Mouse (Mus musculus): ENCODE data around the gene Fam155a. TPM values are rescaled to one million over a fixed set of nuclear protein-coding genes. Genes with fewer than 3 reads are reported as not detected.

Fam155a gene
- total RNA-seq, 4 experiments from 2014 or later: 92.7 to 110 (median 103) TPM

GRCm38 (mm10) chr8:9295046-9295445 is 475.9 kb downstream of the Fam155a start:
- no peak for DNase-seq (ENCODE audit: low spot score in 2 of 2)

- no peak for DNase-seq (ENCODE audit: low spot score in 2 of 2)
Measured at GRCm38 (mm10) chr8:9292532-9292931, 478.4 kb downstream of the Fam155a start.

DNA sequence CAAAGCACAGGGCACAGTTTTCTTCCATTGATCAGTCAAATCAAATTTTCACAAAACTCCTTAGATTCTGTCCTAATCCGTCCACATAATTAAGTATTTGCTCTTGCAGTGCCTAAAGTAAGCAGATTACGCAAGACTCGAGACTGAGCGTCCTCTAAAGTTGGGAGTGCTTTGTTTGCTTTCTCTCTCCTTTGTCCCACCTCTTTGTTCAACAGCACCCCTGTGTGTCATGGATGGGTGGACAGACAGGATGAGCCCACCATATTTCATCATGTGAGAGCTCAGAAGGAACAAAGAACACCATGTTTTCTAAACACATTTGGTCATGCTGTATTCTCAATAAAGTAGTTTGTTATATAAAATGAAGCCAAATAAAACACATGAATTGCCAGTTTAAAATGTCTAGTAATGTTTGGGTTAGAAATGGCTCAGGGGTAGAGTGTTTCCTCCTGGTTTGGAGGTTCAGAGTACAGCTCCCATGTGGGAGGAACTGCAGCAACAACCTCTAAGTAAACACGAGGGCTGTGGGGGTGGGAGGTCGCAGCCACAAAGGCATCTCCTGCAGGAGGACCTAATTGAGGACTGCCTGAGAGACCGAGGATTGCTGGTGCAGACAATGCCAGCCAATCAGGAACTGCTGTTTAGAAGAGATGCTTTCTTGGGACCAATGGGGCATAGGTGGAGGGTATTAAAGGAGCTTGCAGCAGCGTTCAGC is 482.8 kb downstream of the Fam155a start:
- DNase-seq (ENCODE audit: low spot score in 2 of 2): no peak

DNA sequence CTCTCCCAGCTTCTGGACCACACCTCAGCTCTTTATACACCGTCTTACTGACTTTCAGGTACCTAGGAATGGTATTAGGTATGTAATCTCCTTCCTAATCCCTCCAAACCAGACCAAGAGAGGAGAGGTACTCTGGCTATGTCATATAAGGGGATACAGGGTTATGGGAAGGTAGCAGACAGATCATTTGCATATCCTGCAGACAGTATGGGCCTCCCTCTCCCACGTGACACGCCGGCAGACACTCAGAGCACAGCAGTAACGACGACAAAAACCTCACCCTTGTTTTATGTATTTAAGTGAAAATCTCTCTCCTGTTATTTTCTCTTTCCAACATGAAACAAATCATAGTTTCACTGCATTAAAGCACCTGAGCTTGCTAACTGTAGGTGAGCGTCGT is 496.8 kb downstream of the Fam155a start:
- no peak for DNase-seq (ENCODE audit: low spot score in 2 of 2)

DNA sequence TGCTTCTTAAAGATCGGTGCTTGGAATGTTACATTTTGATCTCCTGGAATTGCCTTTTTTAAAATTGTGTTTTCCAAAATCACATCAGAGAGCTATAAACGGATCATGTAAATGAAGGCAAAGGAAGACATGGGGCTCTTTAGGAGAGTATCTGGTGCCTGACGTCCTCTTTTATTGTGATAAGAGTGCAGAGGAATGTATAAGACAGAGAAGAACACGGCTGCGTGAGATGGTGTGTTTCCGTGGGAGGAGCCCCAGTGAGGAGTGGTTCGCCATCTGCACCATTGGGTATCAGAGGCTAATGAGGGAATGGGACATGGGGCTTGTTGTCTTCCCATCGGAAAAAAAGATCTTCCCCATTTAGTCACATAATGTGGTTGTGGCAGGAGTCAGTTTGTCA is 506.6 kb downstream of the Fam155a start:
- no peak for DNase-seq (ENCODE audit: low spot score in 2 of 2)

DNA sequence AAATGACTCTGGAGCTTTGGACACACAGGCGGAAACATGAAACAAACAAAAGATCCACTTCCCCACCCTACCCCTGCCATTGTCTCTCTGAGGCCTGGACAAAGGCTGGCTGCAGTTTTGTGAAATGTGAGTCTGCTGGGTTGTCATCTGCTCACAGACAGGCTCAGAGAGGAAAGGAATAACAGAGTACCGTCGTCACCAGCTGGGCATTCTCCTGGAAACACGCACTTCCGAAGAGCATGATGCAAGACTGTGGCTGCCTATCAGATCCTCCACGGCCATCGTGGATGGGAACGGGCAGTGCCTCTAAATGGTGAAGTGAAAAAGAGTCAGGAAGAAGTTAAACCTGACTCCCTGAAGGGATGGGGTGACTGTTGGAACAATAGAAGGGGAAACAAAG is 509.4 kb downstream of the Fam155a start:
- no peak for DNase-seq (ENCODE audit: low spot score in 2 of 2)

GRCm38 (mm10) chr8:9255316-9255715 is 515.6 kb downstream of the Fam155a start:
- no peak for DNase-seq (ENCODE audit: low spot score in 2 of 2)

DNA sequence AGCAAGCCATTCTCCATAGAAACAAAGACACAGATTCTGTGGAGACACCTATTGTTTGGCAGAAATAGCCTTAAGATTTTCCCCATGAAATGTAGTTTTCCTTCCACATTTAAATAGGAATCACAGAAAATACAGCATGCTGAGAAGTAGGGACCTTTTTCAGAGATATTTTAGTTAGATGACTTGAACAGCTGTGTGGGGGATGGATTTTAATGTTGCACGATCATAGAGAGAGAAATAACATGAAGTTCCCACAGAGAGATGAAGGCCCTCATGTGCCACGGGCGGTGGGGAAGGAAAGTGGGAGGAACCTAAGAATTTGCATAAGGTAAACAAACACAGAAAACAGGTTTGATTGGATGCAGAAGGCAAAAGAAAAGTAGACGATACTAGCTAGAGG is 518.0 kb downstream of the Fam155a start:
- DNase-seq (ENCODE audit: low spot score in 2 of 2): no peak

- no peak for DNase-seq (ENCODE audit: low spot score in 2 of 2)
Measured at GRCm38 (mm10) chr8:9248109-9248821, 522.7 kb downstream of the Fam155a start.

- no peak for DNase-seq (ENCODE audit: low spot score in 2 of 2)
Measured at GRCm38 (mm10) chr8:9245994-9246393, 525.0 kb downstream of the Fam155a start.

GRCm38 (mm10) chr8:9240996-9241395 is 530.0 kb downstream of the Fam155a start:
- DNase-seq (ENCODE audit: low spot score in 2 of 2): no peak

GRCm38 (mm10) chr8:9239741-9240140 is 531.2 kb downstream of the Fam155a start:
- DNase-seq (ENCODE audit: low spot score in 2 of 2): no peak

DNA sequence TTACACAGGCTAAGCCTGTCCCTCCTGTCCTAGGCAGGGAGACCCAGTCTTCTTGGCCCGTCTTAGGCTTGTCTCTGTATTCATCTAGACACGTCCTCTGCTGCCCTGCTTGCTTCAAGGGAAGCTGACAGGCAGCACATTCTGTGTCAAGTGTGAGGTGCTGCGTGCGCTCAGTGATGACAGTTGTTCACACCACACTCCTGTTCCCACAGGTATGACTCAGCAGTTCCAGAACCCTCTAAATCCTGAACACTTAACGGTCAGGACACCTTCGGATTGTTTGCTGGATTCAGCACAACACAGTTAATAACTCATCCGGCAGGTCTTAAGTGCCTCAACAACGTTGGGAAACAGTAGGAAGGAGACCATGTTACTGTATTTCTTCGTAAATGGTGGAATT is 532.0 kb downstream of the Fam155a start:
- no peak for DNase-seq (ENCODE audit: low spot score in 2 of 2)

DNA sequence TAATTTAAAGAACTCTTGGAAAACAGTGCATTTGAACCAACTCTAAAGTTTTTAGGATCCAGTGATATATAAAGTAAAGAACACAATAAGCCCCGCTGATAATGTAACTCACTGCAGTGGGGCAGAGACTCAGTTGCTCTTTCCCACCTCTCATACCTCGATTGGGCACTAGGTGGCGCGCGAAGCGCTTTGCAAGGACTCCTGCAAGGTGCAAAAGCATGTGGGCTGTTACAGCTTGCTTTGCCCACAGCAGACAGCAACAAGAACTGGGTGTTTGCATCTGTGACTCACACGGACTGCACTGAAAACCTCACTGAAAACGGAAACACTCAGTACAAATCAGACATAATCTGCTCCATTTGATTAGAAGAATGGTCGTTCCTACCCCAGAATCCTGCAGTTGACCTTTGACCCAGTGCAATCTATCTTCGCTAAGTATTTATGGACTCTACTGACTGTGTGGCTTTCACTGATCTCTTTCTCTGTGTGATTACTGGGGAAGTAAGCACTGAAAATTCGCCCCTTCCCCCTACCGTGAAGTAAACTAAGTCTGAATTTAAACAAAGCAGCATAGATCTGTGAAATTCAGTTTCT is 537.5 kb downstream of the Fam155a start:
- DNase-seq (ENCODE audit: low spot score in 2 of 2): peak; percentile 85 to 98

GRCm38 (mm10) chr8:9227779-9228464 is 543.0 kb downstream of the Fam155a start:
- DNase-seq (ENCODE audit: low spot score in 2 of 2): peak; percentile 30 to 58

DNA sequence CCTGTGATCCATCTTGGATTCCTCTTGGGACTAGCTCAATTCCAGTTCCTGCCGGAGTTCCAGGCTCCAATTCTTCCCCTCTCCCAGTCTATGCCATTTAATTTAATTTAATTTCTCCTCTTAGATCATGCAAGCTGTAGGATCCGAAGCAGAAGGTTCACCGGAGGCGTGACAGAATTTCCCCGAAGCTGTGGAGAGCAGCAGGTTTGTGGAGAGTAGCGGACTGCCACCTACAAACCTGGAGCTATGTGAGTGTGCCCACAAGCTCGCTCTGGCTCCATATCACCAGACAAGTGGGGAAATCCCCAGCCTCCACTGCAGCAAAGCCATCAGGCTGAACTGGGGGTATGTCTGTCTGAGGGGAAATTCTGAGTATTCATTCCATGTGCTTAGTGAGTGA is 544.2 kb downstream of the Fam155a start:
- peak in 1 of 2 experiments; percentile 82 for DNase-seq (ENCODE audit: low spot score in 2 of 2)

DNA sequence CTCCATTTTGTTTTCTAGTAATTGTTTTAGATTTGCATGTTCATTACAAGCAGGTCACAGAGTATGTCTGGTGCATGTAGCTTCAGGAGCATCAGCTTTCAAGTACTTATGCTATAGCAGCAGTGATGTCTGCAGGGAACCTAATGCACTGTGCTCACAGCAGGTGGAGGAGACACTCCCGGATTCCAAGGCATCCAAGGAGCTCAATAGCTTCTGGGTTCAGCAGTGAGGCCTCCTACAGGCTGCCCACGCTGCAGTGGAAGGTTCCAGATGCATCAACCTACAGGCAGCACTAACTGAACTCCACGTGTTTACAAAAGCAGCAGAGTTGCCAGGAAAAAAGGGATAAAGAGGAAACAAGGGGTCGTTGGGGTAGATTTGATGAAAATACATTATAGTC is 559.2 kb downstream of the Fam155a start:
- DNase-seq (ENCODE audit: low spot score in 2 of 2): no peak

- no peak for DNase-seq (ENCODE audit: low spot score in 2 of 2)
Measured at GRCm38 (mm10) chr8:9207505-9208051, 563.4 kb downstream of the Fam155a start.

- DNase-seq (ENCODE audit: low spot score in 2 of 2): no peak
Measured at GRCm38 (mm10) chr8:9204345-9205067, 566.5 kb downstream of the Fam155a start.

DNA sequence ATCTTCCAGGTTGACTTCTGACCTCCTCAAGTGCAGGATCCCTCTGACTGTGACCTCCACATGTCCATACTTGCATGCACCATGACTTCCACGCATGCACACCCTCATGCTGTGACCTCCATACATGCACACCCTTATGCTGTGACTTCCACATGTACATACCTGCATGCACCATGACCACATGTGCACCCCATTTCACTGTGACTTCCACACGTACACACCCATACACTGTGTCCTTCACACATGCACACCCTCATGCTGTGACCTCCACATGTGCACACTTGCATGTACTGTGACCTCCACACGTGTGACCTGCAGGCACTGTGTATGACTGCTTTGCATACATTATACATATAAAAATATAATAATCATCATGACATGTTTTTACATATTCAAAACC is 570.9 kb downstream of the Fam155a start:
- no peak for DNase-seq (ENCODE audit: low spot score in 2 of 2)

GRCm38 (mm10) chr8:9191682-9192081 is 579.3 kb downstream of the Fam155a start:
- DNase-seq (ENCODE audit: low spot score in 2 of 2): no peak
